Mouse (Mus musculus): ENCODE data around the gene Pbx2. TPM values are rescaled to one million over a fixed set of nuclear protein-coding genes. Genes with fewer than 3 reads are reported as not detected.

Gene Pbx2
- polyA plus RNA-seq, 1 experiment from 2014 or later = 17.3 TPM

DNA sequence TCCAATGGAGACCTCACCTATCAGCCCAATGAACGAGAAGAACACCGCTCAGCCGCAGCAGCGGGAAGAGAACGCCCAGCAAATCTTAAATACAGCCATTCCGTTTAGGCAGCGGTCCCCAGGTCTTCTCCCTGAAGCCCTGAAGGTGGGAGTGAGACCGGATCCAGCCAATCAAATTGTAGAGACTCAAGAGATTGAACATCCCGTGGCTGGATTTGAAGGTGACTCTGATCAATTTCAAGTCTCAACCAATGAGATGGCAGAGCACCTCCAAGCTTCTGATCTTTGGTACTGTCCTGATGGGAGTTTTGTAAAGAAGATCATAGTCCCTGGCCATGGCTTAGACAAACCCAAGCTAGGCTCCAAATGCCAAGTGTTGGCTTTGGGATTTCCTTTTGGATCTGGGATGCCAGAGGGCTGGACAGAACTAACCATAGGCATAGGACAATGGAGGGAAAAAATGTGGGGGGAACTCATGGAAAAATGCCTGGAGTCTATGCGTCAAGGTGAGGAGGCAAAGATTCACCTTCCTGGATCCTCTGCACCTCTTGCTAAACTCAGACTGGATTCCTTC lies 54.3 kb downstream of the Pbx2 start:
- peaks cover 2% of the 10 kb centered on the region; the same call in 1 of the 2 replicates for H3K36me3 ChIP-seq (ENCODE audit: control insufficient read depth, insufficient read depth, low read length)
- H3K4me3 ChIP-seq (ENCODE audit: low read depth, low read length) = peak overlapping the region; percentile 50
- peak overlapping the region; percentile 61 for H3K4me2 ChIP-seq (ENCODE audit: low read depth)
- no peaks in the 10 kb centered on the region for H3K27me3 ChIP-seq (ENCODE audit: control insufficient read depth, insufficient read depth, low read length)
- peaks cover 17% of the 10 kb centered on the region for H3K4me1 ChIP-seq (ENCODE audit: control insufficient read depth, insufficient read depth, low read length)
- DNase-seq (ENCODE audit: low spot score) = no peak
- H3K27ac ChIP-seq (ENCODE audit: low read depth, low read length) = no peak overlapping the region
- WGBS = 46% methylated on average over 10 of the region's 10 CpGs
- peak overlapping the region; percentile 55 for H3K9ac ChIP-seq (ENCODE audit: low read length)
- ATAC-seq (ENCODE audit: insufficient read depth, low FRiP score, low TSS enrichment) = no peak
- H3K9me3 ChIP-seq (ENCODE audit: control insufficient read depth, low read length) = no peaks in the 10 kb centered on the region

DNA sequence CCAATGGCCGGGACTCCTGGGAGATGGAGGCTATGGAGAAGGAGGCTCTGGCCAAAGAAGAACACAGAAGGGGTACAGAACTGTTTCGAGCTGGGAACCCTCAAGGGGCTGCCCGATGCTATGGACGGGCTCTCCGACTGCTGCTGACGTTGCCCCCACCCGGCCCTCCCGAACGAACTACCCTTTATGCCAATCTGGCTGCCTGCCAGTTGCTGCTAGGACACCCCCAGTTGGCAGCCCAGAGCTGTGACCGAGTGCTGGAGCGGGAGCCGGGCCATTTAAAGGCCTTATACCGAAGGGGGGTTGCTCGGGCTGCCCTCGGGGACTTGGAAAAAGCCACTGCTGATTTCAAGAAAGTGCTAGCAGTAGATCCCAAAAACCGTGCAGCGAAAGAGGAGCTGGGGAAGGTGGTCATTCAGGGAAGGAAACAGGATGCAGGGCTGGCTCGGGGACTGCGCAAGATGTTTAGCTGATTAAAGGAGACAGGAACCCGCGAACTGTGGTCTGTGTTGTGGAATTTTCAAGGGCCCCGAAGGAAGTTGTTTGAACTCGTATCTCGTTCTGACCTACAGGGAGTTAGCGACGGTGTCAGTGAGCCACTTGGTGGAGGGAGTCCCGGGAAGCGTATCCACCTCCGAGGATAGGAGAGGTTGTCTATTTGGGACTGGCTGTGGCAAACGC lies 54.9 kb downstream of the Pbx2 start:
- Histone ChIP-seq H3K9ac (ENCODE audit: low read length) (no peak overlapping the region), H3K4me3 (ENCODE audit: low read depth, low read length) (no peak overlapping the region), H3K9me3 (ENCODE audit: control insufficient read depth, low read length) (no peaks in the 10 kb centered on the region), H3K4me2 (ENCODE audit: low read depth) (no peak overlapping the region), H3K36me3 (ENCODE audit: control insufficient read depth, insufficient read depth, low read length) (peaks cover 3% of the 10 kb centered on the region), H3K4me1 (ENCODE audit: control insufficient read depth, insufficient read depth, low read length) (peaks cover 17% of the 10 kb centered on the region), H3K27me3 (ENCODE audit: control insufficient read depth, insufficient read depth, low read length) (no peaks in the 10 kb centered on the region), H3K27ac (ENCODE audit: low read depth, low read length) (no peak overlapping the region)
- DNase-seq (ENCODE audit: low spot score) (no peak), ATAC-seq (ENCODE audit: insufficient read depth, low FRiP score, low TSS enrichment) (no peak)
- 92% methylated on average over 30 of the region's 30 CpGs for WGBS

Other genes with a start within 250 kb of the Pbx2 start
- not detected in 2 replicates for gene Btnl2, start 236.4 kb upstream of the Pbx2 start, polyA plus RNA-seq (2014; fragmentation: Nextera tagmentation; extraction: Ambion mirVana)
- not detected in 2 replicates for gene Btnl1, start 214.1 kb upstream of the Pbx2 start, polyA plus RNA-seq (2014; fragmentation: Nextera tagmentation; extraction: Ambion mirVana)
- 1.3 and 1.7 TPM in 2 replicates for gene BC051142, start 192.4 kb upstream of the Pbx2 start, polyA plus RNA-seq (2014; fragmentation: Nextera tagmentation; extraction: Ambion mirVana)
- not detected in 2 replicates for gene Btnl4, start 113.9 kb upstream of the Pbx2 start, polyA plus RNA-seq (2014; fragmentation: Nextera tagmentation; extraction: Ambion mirVana)
- not detected in 2 replicates for gene Btnl6, start 73.9 kb upstream of the Pbx2 start, polyA plus RNA-seq (2014; fragmentation: Nextera tagmentation; extraction: Ambion mirVana)
- gene Notch4, start 27.0 kb upstream of the Pbx2 start, polyA plus RNA-seq (2014; fragmentation: Nextera tagmentation; extraction: Ambion mirVana) = 11.0 and 13.1 TPM in 2 replicates
- gene Gpsm3, start 1.5 kb upstream of the Pbx2 start, polyA plus RNA-seq (2014; fragmentation: Nextera tagmentation; extraction: Ambion mirVana) = 4.0 and 5.1 TPM in 2 replicates
- 2.3 and 2.4 TPM in 2 replicates for gene Ager, start 6.6 kb downstream of the Pbx2 start, polyA plus RNA-seq (2014; fragmentation: Nextera tagmentation; extraction: Ambion mirVana)
- 177 and 187 TPM in 2 replicates for gene Rnf5, start 12.4 kb downstream of the Pbx2 start, polyA plus RNA-seq (2014; fragmentation: Nextera tagmentation; extraction: Ambion mirVana)
- 83.3 and 91.2 TPM in 2 replicates for gene Agpat1, start 13.0 kb downstream of the Pbx2 start, polyA plus RNA-seq (2014; fragmentation: Nextera tagmentation; extraction: Ambion mirVana)
- 10.2 and 12.1 TPM in 2 replicates for gene Egfl8, start 24.7 kb downstream of the Pbx2 start, polyA plus RNA-seq (2014; fragmentation: Nextera tagmentation; extraction: Ambion mirVana)
- gene Ppt2, start 37.2 kb downstream of the Pbx2 start, polyA plus RNA-seq (2014; fragmentation: Nextera tagmentation; extraction: Ambion mirVana) = 27.6 and 30.3 TPM in 2 replicates
- 0.57 and 0.87 TPM in 2 replicates for gene Prrt1, start 38.3 kb downstream of the Pbx2 start, polyA plus RNA-seq (2014; fragmentation: Nextera tagmentation; extraction: Ambion mirVana)
- gene Fkbpl, start 53.5 kb downstream of the Pbx2 start, polyA plus RNA-seq (2014; fragmentation: Nextera tagmentation; extraction: Ambion mirVana) = 15.5 and 17.6 TPM in 2 replicates
- gene Atf6b, start 55.9 kb downstream of the Pbx2 start, polyA plus RNA-seq (2014; fragmentation: Nextera tagmentation; extraction: Ambion mirVana) = 78.3 and 88.4 TPM in 2 replicates
- gene Tnxb, start 79.3 kb downstream of the Pbx2 start, polyA plus RNA-seq (2014; fragmentation: Nextera tagmentation; extraction: Ambion mirVana) = 0.03 TPM in 1 of 2 replicates, not detected in the other
- gene C4b, start 152.6 kb downstream of the Pbx2 start, polyA plus RNA-seq (2014; fragmentation: Nextera tagmentation; extraction: Ambion mirVana) = not detected in 2 replicates
- not detected in 2 replicates for gene Cyp21a1, start 213.3 kb downstream of the Pbx2 start, polyA plus RNA-seq (2014; fragmentation: Nextera tagmentation; extraction: Ambion mirVana)
- 20.3 and 24.7 TPM in 2 replicates for gene Stk19, start 245.7 kb downstream of the Pbx2 start, polyA plus RNA-seq (2014; fragmentation: Nextera tagmentation; extraction: Ambion mirVana)
- gene Dxo, start 245.8 kb downstream of the Pbx2 start, polyA plus RNA-seq (2014; fragmentation: Nextera tagmentation; extraction: Ambion mirVana) = 69.4 and 71.0 TPM in 2 replicates